Mouse (Mus musculus) CH12.LX (cell line): ENCODE results near the gene Cep112. TPM values are rescaled to one million over a fixed set of nuclear protein-coding genes. Genes with fewer than 3 reads are reported as not detected.

Experiments
- DNase-seq: peaks from one replicate; pipeline ENCODE4 v3.0.0-alpha.2; 2013; ENCODE audit errors: extremely low read depth
- H3K27ac ChIP-seq: 2 replicates; pipeline ENCODE4 v1.5.1; 2012; ENCODE audit warnings: low read depth, mild to moderate bottlenecking, control low read depth, moderate library complexity; ENCODE audit not compliant: insufficient read depth
- H3K27me3 ChIP-seq: replicated peaks from 2 replicates; pipeline ENCODE3; 2012; ENCODE audit warnings: inconsistent platforms
- H3K36me3 ChIP-seq, 2 experiments: replicated peaks in 1 of 2; 2 replicates each; pipeline versions ENCODE3 to v1.6.1; 2012; ENCODE audit warnings: inconsistent platforms in 1 of 2, low read length in 1 of 2, mild to moderate bottlenecking in 1 of 2, mixed read lengths in 1 of 2, moderate library complexity in 1 of 2; ENCODE audit not compliant: control insufficient read depth in 1 of 2, insufficient read depth in 1 of 2
- H3K4me1 ChIP-seq, 2 experiments: 2 replicates each; pipeline ENCODE4 v1.6.1; 2012; ENCODE audit warnings: inconsistent platforms in 1 of 2, moderate library complexity in 1 of 2; ENCODE audit not compliant: insufficient read depth in 2 of 2, control insufficient read depth in 1 of 2
- H3K4me2 ChIP-seq: 2 replicates; pipeline ENCODE4 v1.6.1; 2012; ENCODE audit warnings: low read depth, mild to moderate bottlenecking, control low read depth; ENCODE audit not compliant: poor library complexity, insufficient read depth, severe bottlenecking
- H3K4me3 ChIP-seq, 3 experiments: fragments of 150-350 bp in 1 of 3; sonication (generic) in 1 of 3; replicated peaks in 1 of 3; 2 replicates each; pipeline versions ENCODE3 to v1.5.1; 2011 to 2012; ENCODE audit warnings: low read depth in 2 of 3, low read length in 2 of 3, mild to moderate bottlenecking in 2 of 3, moderate library complexity in 2 of 3, control low read depth in 1 of 3, improper control_type of control experiment in 1 of 3, inconsistent platforms in 1 of 3, mixed read lengths in 1 of 3; ENCODE audit not compliant: poor library complexity in 1 of 3
- H3K79me2 ChIP-seq: replicated peaks from 2 replicates; pipeline ENCODE4 v1.6.1; 2012; ENCODE audit warnings: mild to moderate bottlenecking, moderate library complexity; ENCODE audit not compliant: control insufficient read depth, poor library complexity, insufficient read depth, severe bottlenecking; ENCODE audit errors: extremely low read depth
- H3K9ac ChIP-seq: 2 replicates; pipeline ENCODE4 v1.6.1; 2012; ENCODE audit warnings: low read depth, mild to moderate bottlenecking, control low read depth, moderate library complexity; ENCODE audit not compliant: insufficient read depth
- H3K9me3 ChIP-seq: replicated peaks from 2 replicates; pipeline ENCODE3; 2012; ENCODE audit warnings: low read length, inconsistent platforms, mixed read lengths
- BHLHE40 ChIP-seq: IDR thresholded peaks from 2 replicates; pipeline ENCODE4 v1.6.1; 2011; ENCODE audit warnings: mild to moderate bottlenecking, low read depth, low read length, improper control_type of control experiment
- CHD1 ChIP-seq: IDR thresholded peaks from 2 replicates; pipeline ENCODE4 v1.6.1; 2012; ENCODE audit warnings: low read depth, low read length, improper control_type of control experiment, inconsistent platforms
- CHD2 ChIP-seq: IDR thresholded peaks from 2 replicates; pipeline ENCODE4 v1.6.1; 2011; ENCODE audit warnings: low read length, improper control_type of control experiment
- CTCF ChIP-seq, 2 experiments: IDR thresholded peaks in 1 of 2; conservative IDR thresholded peaks in 1 of 2; 2 replicates each; pipeline ENCODE4 v1.5.1; 2011 to 2012; ENCODE audit warnings: low read depth in 2 of 2, low read length in 2 of 2, improper control_type of control experiment in 1 of 2, inconsistent platforms in 1 of 2, mild to moderate bottlenecking in 1 of 2, moderate library complexity in 1 of 2
- E2F4 ChIP-seq: IDR thresholded peaks from 2 replicates; pipeline ENCODE4 v1.6.1; 2011; ENCODE audit warnings: low read depth, low read length, improper control_type of control experiment; ENCODE audit not compliant: insufficient replicate concordance
- ELF1 ChIP-seq: IDR thresholded peaks from 2 replicates; pipeline ENCODE4 v1.6.1; 2014; ENCODE audit warnings: low read depth, mild to moderate bottlenecking, inconsistent platforms, low read length, improper control_type of control experiment
- EP300 ChIP-seq: IDR thresholded peaks from 2 replicates; pipeline ENCODE4 v1.6.1; 2011; ENCODE audit warnings: low read length, improper control_type of control experiment
- KAT2A ChIP-seq: IDR thresholded peaks from 2 replicates; pipeline ENCODE4 v1.6.1; 2012; ENCODE audit warnings: low read length, improper control_type of control experiment, inconsistent platforms; ENCODE audit not compliant: insufficient replicate concordance
- MAX ChIP-seq: IDR thresholded peaks from 2 replicates; pipeline ENCODE4 v1.6.1; 2011; ENCODE audit warnings: low read length, improper control_type of control experiment
- MAZ ChIP-seq: IDR thresholded peaks from 2 replicates; pipeline ENCODE4 v1.6.1; 2012; ENCODE audit warnings: low read depth, mild to moderate bottlenecking, inconsistent platforms, low read length, improper control_type of control experiment, moderate library complexity
- MXI1 ChIP-seq: IDR thresholded peaks from 2 replicates; pipeline ENCODE4 v1.6.1; 2011; ENCODE audit warnings: mild to moderate bottlenecking, low read depth, low read length, improper control_type of control experiment
- MYC ChIP-seq: IDR thresholded peaks from 2 replicates; pipeline ENCODE4 v1.6.1; 2011; ENCODE audit warnings: low read depth, mild to moderate bottlenecking, improper control_type of control experiment, low read length
- NELFE ChIP-seq: IDR thresholded peaks from 2 replicates; pipeline ENCODE4 v1.6.1; 2011; ENCODE audit warnings: low read depth, low read length, improper control_type of control experiment
- NRF1 ChIP-seq: IDR thresholded peaks from 2 replicates; pipeline ENCODE4 v1.6.1; 2014; ENCODE audit warnings: low read depth, mild to moderate bottlenecking, inconsistent platforms, low read length, improper control_type of control experiment, moderate library complexity
- POLR2A ChIP-seq: IDR thresholded peaks from 2 replicates; pipeline ENCODE4 v1.6.1; 2011; ENCODE audit warnings: low read depth, mild to moderate bottlenecking, improper control_type of control experiment, low read length
- POLR2AphosphoS2 ChIP-seq: IDR thresholded peaks from 2 replicates; pipeline ENCODE4 v1.6.1; 2011; ENCODE audit warnings: low read depth, low read length, improper control_type of control experiment
- SIN3A ChIP-seq: IDR thresholded peaks from 2 replicates; pipeline ENCODE4 v1.6.1; 2012; ENCODE audit warnings: low read length, improper control_type of control experiment, inconsistent platforms
- TBP ChIP-seq: conservative IDR thresholded peaks from 2 replicates; pipeline ENCODE4 v1.6.1; 2011; ENCODE audit warnings: low read depth, low read length, improper control_type of control experiment
- TCF12 ChIP-seq: IDR thresholded peaks from 2 replicates; pipeline ENCODE4 v1.6.1; 2014; ENCODE audit warnings: low read depth, mild to moderate bottlenecking, inconsistent platforms, low read length, improper control_type of control experiment
- USF1 ChIP-seq: IDR thresholded peaks from 2 replicates; pipeline ENCODE4 v1.6.1; 2014; ENCODE audit warnings: low read depth, mild to moderate bottlenecking, inconsistent platforms, low read length, improper control_type of control experiment
- ZC3H11A ChIP-seq: IDR thresholded peaks from 2 replicates; pipeline ENCODE4 v1.6.1; 2012; ENCODE audit warnings: low read depth, mild to moderate bottlenecking, inconsistent platforms, low read length, improper control_type of control experiment
- ZMIZ1 ChIP-seq: IDR thresholded peaks from 2 replicates; pipeline ENCODE4 v1.6.1; 2012; ENCODE audit warnings: low read depth, mild to moderate bottlenecking, inconsistent platforms, low read length, improper control_type of control experiment
- ZNF384 ChIP-seq: IDR thresholded peaks from 2 replicates; pipeline ENCODE4 v1.6.1; 2012; ENCODE audit warnings: low read depth, low read length, improper control_type of control experiment, inconsistent platforms
- dilution Hi-C: fragments of 300-500 bp; cut with MboI; formaldehyde crosslinking; loops from 2 replicates; pipeline ENCODE4 v1.14.3; 2020; ENCODE audit warnings: low sequenced_read_pairs; ENCODE audit not compliant: extremely low pct_unique_long_range_greater_than_20kb, extremely low pct_ligation_motif_present
- in situ Hi-C: fragments of 300-500 bp; cut with MboI; formaldehyde crosslinking; loops from 3 replicates; pipeline ENCODE4 v1.14.3; 2019; ENCODE audit warnings: low sequenced_read_pairs, low pct_ligation_motif_present, low pct_unique_long_range_greater_than_20kb, mixed read lengths
- polyA plus RNA-seq: library from polyadenylated mRNA; unstranded; fragments of >175 nt; gene quantifications from 2 replicates; pipeline ENCODE4 v1.2.1, GENCODE M21; 2012; ENCODE audit warnings: low read depth; ENCODE audit not compliant: insufficient read length
- total RNA-seq, 2 experiments: library from RNA; depleted of rRNA; stranded (reverse); fragments of 300-350 nt in 1 of 2; fragments of >200 nt in 1 of 2; gene quantifications; 2 replicates each; pipeline ENCODE4 v1.2.3; 2012 to 2014

Gene Cep112
- total RNA-seq (2012; rRNA removed) (0.67 and 0.93 TPM in 2 replicates), total RNA-seq (2014; rRNA removed) (1.3 and 2.5 TPM in 2 replicates), polyA plus RNA-seq (1.4 and 2.9 TPM in 2 replicates)

DNA sequence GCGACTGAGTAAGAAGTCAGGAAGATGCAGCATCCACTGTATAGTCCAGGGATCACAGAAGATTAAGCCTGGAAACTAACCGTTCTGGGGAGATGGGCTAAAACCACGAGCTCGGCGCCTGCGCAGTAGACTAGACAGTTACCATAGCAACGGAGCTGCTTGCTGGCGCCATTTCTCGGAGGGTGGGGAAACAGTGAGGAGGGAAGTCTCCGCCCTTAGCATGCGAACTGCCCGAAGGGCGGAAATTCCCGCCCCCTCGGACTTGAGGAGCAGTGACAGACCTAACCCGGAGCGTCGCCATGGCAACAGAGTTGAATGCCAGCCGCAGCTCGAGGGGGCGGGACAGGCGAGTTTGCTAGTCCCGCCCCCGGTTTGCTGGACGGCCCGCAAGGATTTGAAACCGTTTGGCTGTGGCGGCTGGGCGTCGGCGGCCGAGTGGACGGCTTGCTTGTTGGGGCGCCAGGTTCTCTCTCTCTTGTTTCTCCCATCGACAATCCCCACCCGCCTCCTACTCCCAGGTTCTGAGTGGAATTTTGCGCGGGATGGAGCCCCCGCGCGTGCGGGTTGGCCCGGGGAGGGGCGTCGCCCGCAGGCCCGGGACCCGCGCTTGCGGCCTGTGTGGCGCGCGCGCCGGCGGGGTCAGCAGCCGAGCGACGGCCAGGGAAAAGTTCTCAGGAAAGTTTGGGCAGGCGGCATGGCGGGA lies at the start of gene Cep112:
Gene Cep112 (plus strand): TSS at position 304 of the 703 bp plus-strand sequence.
- Histone ChIP-seq H3K4me1 (peaks cover 0 to 15% of the 10 kb centered on the region in 2 experiments; a peak in 3 of 4 replicates), H3K4me2 (peak within 1 kb of the TSS; percentile 89), H3K4me3 (peak within 1 kb of the TSS; percentile 27 to 50 (median 44)), H3K9ac (peak within 1 kb of the TSS; percentile 42), H3K27ac (no peak within 1 kb of the TSS), H3K79me2 (no peaks in the 10 kb centered on the region), H3K36me3 (no peaks in the 10 kb centered on the region), H3K27me3 (peaks cover 26% of the 10 kb centered on the region), H3K9me3 (no peaks in the 10 kb centered on the region)
- peak; percentile 100 for DNase-seq
- in situ Hi-C loops (loop anchor here (5.0 to 25.0 kb wide), 2 partner anchors 558 to 913 kb away; no protein-coding TSS in a partner anchor), dilution Hi-C loops (no loop called here)
- TF ChIP-seq POLR2A (peak; percentile 51; the same call in 1 of the 2 replicates), NRF1 (peak; percentile 93), E2F4 (peak; percentile 85), ZNF384 (no peak), MXI1 (peak; percentile 97), MAZ (0 out of 2 replicates have a peak, but pooled peaks have one; percentile 10), ELF1 (peak; percentile 85), MAX (no peak), SIN3A (peak; percentile 25; the same call in 1 of the 2 replicates), BHLHE40 (no peak), MYC (no peak)

DNA sequence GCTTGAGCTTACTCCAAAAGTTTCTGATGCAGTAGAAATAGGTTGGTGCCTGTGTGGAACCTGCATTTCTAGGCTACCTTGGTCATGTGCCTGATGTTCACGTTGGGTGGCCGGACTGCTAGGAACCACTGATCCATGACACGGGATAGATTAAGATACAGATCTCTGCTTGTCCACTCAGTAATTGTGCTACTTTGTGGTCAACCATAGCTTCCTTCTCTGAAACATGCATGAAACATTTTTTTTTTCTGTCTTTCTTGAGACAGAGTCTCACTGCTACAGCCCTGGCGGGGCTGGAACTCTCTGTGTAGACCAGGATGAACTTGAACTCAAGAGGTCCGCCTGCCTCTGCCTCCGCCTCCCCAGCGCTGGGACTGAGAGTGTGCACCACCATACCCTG lies 48.2 kb upstream of the Cep112 start:
- Histone ChIP-seq H3K36me3 (no peaks in the 10 kb centered on the region), H3K4me2 (no peak overlapping the region), H3K27ac (no peak overlapping the region), H3K4me1 (peaks cover 0 to 23% of the 10 kb centered on the region in 2 experiments; a peak in 2 of 4 replicates), H3K79me2 (no peaks in the 10 kb centered on the region), H3K9ac (no peak overlapping the region), H3K4me3 (no peak overlapping the region)
- in situ Hi-C loops = loop anchor here (5.0 kb wide), 2 partner anchors 165 to 345 kb away; no protein-coding TSS in a partner anchor
- dilution Hi-C loops = no loop called here
- TF ChIP-seq MAZ = no peak
- no peak for TF ChIP-seq ZC3H11A
- TF ChIP-seq NELFE = no peak
- TF ChIP-seq E2F4 = no peak
- no peak for TF ChIP-seq CHD1
- TF ChIP-seq BHLHE40 = no peak
- no peak for TF ChIP-seq USF1
- TF ChIP-seq EP300 = no peak
- no peak for TF ChIP-seq POLR2AphosphoS2
- no peak for TF ChIP-seq TBP
- no peak for TF ChIP-seq MAX
- TF ChIP-seq CHD2 = no peak
- no peak for TF ChIP-seq TCF12
- no peak for TF ChIP-seq KAT2A
- no peak for TF ChIP-seq CTCF (conservative IDR thresholded peaks at IDR 0.05 in 1 of 2, IDR thresholded peaks at IDR 0.05 in 1 of 2; ENCODE audit: low read depth in 2 of 2, low read length in 2 of 2)
- no peak for TF ChIP-seq ZMIZ1
- TF ChIP-seq MYC = no peak
- TF ChIP-seq, all 38 proteins: peak for 0
- H3K27me3 ChIP-seq = no peaks in the 10 kb centered on the region
- DNase-seq = no peak
- no peaks in the 10 kb centered on the region for H3K9me3 ChIP-seq
